Mouse (Mus musculus) stomach, postnatal 0 days (tissue): ENCODE data around the gene Nudt17.

Experiments
- CTCF ChIP-seq: IDR thresholded peaks from 2 replicates; pipeline ENCODE4 v1.5.1; 2016; ENCODE audit warnings: antibody characterized with exemption, low read depth, mild to moderate bottlenecking, moderate library complexity
- EP300 ChIP-seq: optimal IDR thresholded peaks from 2 replicates; pipeline ENCODE3; 2016; ENCODE audit warnings: antibody characterized with exemption

DNA sequence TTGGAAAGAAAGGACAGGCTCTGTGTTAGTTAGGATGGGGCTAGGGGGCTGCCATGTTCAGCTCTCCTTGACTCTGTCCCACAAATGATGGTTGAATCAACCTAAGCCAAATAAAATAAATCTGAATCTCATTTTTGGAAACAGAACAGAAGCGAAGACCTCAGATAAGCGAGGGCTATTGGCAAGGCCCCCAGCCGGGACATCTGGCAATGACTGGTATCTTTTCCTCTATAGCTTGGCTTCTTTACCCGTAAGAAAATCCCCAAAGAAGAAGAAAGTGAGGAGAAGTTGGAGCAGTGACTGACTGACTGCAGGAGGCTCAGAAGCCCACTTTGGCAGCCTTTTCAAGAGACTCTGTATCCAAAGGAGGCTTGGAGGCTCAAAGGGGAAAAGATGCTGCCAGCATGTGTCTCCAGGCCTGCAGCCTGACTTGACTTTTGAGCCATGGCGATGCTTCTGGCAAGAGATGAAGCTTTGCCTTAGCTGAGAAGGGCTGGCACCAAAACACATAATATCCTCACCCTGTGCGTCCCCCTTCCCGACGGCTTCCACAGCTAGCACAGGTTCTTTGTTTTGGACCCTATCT, 45.5 kb downstream of the Nudt17 start:
- TF ChIP-seq CTCF (no peak), EP300 (no peak)
